Mouse (Mus musculus) left cerebral cortex, adult 8-10 months (tissue): ENCODE measurements at regions not wholly inside any gene's neighbourhood (a gene's known extent, or its start where the extent isn't known, plus 50 kb on each side); places are given as distances from the start of the nearest gene placed in this dataset.

Experiments used
- DNase-seq, 2 experiments: peaks; one replicate each; pipeline ENCODE4 v3.0.0; 2022; ENCODE audit warnings: low spot score in 2 of 2

- no peak for DNase-seq
These were observed 57.7 kb downstream of the Rpl14 start for GRCm38 (mm10) chr9:120628794-120629560.

GRCm38 (mm10) chr9:120629609-120630008 lies 58.4 kb downstream of the Rpl14 start:
- no peak for DNase-seq

DNA sequence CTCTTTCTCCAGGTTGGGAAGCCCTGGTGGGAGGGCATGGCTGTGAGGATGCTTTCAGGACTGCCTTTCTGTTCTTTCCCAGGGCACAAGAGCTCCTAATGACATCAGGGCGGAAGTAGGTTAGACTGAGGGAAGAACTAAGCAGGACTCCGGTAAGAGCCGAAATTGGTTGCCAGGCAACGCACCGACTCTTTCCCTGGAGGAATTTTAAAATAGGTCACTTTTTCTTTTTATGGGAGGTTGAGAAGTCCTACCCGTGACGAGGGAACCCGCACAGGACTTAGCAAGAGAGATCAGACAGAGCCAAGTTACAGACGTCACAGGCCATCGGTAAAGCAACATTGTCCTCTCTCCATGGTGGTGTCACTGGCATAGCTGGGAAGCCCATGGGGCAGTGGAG lies 61.6 kb downstream of the Rpl14 start:
- peak; percentile 21 to 56 for DNase-seq

DNA sequence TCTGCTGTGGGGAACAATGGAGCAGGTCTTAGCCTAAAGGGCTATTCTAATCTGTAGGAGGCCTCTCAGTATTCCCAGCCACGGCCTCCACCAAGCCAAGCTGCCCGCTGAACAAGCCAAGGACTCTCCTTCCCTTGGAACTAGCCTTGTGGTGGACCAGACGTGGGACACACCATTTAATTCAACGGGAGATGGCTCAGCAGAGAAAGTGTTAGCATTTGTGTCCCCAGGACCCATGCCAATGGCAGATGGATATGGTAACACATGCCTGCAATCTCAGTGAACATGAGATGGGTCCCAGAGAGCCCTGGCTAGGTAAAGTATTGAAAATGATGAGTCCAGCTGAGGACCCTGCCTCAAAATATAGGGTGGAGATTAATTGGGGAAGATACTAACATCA lies 71.4 kb downstream of the Rpl14 start:
- DNase-seq = no peak

DNA sequence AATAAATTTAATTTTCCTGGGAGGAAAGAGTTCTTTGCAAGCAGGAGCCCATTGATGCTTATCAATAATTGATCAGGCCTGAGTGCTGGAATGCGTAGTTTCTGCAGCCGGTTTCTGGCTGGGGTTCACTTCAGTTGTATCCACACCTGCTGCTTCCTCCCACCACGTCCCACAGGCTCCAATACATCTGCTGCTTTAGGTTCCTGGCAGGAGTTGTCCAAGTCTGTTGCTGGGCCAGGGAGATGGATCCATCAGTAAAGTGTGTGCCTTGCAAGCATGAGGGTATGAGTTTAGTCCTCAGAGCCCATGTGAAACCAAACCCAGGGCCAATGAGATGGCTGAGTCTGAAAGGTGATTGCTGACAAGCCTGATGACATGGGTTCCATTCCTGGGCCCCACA lies 72.1 kb downstream of the Rpl14 start:
- peak in 1 of 2 experiments; percentile 28 for DNase-seq

GRCm38 (mm10) chr9:120645776-120646175 lies 74.5 kb downstream of the Rpl14 start:
- DNase-seq = no peak

DNA sequence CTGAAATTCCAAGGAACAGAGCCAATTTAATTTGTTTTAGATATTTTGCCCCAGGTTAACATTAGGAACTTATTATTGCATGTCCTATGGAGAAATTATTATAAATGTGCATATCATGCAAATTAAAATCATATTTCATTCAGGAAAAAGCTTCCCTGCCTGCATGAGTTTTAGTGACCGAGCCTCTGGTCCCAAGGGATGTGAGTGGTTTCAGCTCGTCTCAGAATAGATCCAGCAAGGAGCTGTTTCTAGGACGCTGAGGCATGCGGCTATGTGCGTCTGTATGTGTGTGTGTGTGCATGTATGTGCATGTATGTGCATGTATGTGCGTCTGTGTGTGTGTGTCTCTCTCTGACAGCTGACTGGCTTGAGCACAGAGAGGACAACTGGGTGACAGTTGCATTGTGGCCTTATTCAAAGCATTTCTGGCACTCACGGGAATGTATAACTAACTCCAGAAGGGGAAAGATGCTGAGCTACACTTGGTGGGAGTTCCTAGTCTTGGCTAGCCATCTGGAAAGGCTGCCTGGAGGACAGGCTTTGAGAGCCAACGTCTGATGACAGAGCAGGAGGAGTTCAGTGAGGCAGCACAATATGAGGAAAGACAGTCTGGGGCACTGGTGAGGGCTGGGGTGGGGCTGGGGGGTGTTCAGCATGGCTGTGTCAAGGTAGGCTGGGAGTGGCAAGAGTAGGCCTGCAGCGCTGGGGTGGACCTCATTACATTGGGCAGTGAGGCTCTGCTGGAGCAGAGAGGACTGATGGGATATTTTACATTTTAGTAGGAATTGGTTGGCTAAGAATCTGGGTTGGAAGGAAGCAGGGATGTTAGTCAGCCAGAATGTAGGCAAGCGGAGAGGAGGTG lies 75.8 kb downstream of the Rpl14 start:
- DNase-seq = no peak

DNA sequence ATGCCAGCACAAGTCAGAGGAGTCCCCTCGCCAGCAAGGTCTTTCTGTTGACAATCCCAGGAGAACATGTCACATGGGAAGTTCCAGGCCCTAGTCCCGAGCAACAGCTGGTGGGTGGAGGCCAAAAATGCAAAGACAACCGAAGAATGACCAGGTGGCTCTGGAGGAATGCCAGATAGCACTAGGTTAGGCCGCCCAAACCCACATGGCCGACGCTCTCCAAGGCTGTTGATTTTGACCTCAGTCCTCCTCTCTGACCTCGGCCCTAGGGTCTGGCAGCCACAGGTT lies 76.4 kb downstream of the Rpl14 start:
- DNase-seq = no peak

DNA sequence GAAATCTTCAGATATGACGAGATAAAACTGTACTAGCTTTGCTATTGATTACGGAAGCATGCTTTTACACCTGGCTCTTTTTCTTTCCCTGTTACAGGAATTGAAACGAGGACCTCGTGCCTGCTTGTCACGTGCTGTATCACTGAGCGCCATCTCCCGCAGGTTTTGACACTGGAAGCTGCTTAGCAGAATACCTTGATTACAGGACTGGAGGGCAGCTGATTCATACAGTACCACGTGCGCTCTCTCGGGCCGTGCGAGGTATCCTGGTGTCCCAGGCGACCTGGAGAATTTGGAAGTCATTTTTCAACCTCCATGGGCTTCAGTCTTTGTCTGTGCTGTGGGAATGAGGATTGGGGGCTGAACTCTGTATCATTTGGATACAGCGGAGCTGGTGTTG lies 81.5 kb downstream of the Rpl14 start:
- no peak for DNase-seq

DNA sequence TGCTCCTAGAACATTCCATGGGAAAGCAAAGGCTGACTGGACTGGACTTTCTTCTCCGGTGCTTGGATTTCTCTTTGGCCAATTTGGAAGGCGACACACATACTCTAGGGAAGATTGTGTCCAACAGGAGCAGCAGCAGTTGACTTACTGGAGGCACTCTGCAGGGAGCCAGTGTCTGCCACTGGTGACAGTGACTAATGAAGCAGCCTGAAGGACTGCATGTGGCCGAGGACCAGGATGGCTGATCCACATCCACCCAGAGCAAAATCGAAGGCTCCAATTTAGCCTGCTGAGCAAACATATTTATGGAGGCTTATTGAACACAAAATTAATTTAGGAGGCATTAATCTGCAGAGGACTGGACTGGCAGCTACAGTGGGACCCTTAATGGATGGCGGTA lies 81.9 kb downstream of the Rpl14 start:
- DNase-seq = no peak

DNA sequence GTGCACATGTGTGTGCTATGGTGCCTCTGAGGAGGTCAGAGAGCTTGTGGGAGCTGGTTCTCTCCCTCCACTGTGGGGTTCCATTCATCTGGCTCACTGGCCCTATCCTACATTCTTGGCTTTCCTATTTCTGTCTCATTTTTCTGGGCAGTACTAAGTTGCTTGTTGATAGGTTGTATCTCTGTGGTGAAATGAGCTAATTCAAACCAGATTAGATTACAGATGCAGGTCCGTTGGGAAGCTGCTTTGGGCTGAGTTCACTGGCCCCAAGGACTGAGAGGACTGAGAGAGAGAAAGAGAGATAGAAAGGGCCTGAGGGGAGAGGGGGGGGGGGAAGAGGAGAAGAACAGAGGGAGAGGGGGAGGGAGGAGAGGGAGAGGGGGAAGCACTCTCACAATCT lies 83.5 kb downstream of the Rpl14 start:
- DNase-seq = no peak

GRCm38 (mm10) chr9:120656976-120657375 lies 85.7 kb downstream of the Rpl14 start:
- no peak for DNase-seq

DNA sequence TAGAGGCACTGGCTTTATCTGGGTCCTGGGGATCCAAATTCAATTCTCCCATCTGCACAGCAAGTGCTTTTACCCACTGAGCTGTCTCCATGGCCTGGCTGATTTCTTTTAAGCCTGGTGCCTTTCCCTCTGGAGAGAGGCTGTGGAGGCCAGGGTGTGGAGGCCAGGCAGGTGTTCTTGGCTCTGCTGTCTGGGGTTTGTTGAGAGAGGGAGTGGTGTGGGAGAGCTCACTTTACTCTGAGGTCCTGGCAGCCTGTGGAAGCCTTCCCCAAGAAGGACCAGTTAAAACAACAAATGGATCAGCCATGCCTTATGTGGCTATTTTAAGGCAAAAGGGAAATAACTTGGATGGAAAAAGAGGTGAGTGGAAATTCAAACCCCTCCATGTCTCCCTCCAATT lies 86.5 kb downstream of the Rpl14 start:
- DNase-seq = no peak

DNA sequence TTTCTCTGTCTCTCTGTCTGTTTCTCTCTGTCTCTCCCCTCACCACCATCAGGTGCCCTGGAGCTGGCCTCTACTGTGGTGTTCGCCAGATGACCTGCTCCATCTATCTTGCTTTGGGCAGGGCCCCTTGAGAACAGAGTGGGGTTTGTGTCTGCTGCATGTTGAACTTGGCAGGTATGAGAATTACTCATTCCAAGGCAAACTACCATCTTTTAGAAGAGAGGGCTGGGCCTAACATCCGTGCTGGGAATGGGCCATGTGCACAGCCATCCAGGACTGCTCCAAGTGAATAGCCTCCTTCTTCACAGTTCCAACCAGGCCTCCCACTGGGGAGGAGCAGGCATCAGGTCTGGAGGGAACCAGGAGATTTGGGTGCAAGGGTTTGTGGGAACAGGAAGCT lies 87.3 kb downstream of the Rpl14 start:
- DNase-seq = no peak

- no peak for DNase-seq
These were observed 90.0 kb downstream of the Rpl14 start for GRCm38 (mm10) chr9:120661226-120661625.

GRCm38 (mm10) chr9:120661641-120662227 lies 90.5 kb downstream of the Rpl14 start:
- DNase-seq = no peak

- no peak for DNase-seq
These were observed 91.9 kb downstream of the Rpl14 start for GRCm38 (mm10) chr9:120663181-120663580.

DNA sequence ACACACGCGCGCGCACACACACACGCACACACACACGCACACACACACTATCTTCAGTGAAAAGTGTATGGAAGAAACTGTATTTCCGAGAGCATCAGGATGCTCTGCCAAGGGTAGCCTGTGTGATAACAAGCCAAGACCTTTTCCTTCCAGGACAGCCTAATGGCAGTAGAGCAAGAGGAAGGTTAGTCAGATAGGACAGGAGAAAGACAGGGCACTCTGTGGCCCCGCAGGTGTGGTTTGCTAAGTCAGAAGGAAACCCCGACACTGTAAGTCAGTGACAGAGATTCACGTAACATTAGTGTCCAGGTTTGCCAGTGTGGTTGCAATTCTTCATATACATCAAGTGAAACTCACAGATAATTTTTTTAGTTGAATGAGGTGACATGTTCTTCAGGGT lies 92.8 kb downstream of the Rpl14 start:
- DNase-seq = no peak

DNA sequence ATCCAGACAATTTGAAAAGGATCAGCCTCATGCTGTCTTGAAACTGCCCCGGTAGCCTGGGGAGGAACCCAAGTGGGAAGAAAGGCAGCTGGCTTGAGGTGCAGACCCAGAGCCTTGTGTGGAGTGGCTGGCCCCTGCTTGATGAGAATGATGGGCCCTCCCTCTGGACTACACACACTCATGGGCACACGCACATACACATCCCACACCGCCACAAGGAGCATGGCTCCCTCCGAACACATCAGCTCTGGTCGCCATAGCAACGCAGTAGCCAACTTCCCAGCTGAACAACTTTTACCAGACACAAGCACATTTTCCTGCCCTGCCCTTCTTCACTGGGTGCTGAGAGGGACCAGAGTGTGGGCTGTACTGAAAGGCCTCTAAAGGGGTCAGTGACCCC lies 101.2 kb downstream of the Rpl14 start:
- DNase-seq = peak in 1 of 2 experiments; percentile 47

- DNase-seq = no peak
These were observed 103.6 kb downstream of the Rpl14 start for GRCm38 (mm10) chr9:120674855-120675254.

DNA sequence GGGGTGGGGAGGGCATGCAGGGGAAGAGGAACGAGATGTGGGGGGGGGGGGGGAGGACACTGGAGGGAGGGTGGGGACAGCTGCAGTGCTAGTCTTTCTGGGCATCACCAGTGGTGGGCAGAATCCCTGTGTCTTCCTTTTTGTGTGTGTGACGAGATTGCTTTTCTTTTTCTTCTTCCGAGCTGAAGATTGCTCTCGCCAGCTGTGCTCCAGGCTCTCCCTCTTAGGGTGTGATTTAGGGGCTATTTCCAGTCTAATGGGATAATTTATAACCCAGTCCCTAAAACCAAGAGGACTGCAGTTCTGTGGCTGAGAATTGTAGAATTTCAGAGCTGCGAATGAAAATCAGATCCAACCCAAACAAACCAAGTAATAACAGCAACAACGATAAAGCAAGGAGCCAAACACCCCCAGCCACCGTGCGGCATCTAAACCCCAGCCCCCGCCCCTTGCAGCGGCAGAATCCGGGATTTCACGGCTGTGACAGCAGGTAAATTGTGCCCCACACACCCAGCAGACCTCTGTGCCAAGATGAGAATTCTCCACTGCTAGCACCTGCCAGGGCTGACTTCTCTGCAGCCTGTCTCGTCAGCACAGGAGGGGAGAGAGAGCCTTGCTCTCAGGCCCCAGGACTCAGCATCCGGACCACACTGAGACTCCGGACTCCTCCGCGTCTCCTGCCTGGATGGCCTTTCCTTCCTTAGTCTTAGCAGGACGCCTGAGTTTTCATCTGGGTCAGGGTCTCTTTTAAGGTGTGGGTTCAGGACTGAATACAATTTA lies 104.3 kb downstream of the Rpl14 start:
- DNase-seq = no peak

GRCm38 (mm10) chr9:120676301-120676700 lies 105.1 kb downstream of the Rpl14 start:
- no peak for DNase-seq
